Mouse (Mus musculus): ENCODE results near the gene Sh3bp2. TPM values are rescaled to one million over a fixed set of nuclear protein-coding genes. Genes with fewer than 3 reads are reported as not detected.
A peak's percentile ranks its signal among the peaks of the same experiment; 100 is the strongest.

Gene Sh3bp2
- total RNA-seq (2021): 1 to 10 TPM; 1.6 to 2.0 TPM
- long read RNA-seq, experiment 1: 0 reads
- long read RNA-seq, experiment 2: 0 reads

DNA sequence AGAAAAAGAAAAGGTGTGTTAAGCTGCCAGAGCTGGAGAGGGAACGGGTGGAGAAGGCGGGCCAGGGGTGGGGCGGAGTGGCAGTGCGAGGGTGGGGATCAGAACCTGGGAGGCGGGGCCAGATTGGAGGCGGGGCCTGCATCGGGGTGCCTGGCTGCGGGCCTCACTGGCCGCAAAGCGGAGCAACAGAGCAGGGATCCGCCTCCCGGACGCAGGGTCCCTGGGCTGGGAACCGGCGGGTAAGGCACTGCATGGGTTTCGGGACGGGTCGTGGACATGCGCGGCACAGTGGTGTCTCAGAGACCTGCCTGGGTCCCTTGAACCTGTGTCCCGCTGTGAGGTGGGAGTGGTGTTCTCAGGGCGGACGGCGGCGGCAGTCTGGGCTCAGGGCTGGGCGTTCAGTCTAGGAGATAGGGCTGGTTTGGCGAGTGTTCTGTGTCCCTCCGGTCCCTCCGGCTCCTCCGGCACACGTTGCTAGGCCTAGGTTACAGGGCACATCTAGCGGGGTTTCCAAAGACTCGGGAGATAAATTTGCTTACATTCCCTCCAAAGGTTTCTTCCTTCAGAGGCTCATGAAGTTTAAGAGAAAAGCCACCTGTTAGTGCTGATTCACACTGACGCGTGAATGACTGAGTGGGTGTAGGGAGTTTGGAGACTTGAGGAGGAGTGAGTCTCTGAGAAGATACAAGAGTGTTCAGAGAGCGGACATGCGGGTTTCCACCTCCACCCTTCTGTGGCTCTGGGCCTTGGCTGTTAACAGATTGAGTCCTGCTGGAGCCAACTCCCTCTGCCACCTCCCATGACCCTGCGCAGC, at the start of gene Sh3bp2:
TSS of gene Sh3bp2 (plus strand) at position 176 of the 814 bp plus-strand sequence.
- DNase-seq: peak; percentile 97
- intact Hi-C loops (cut with DNase I; ENCODE audit: low total_unique reads): no loop called here

DNA sequence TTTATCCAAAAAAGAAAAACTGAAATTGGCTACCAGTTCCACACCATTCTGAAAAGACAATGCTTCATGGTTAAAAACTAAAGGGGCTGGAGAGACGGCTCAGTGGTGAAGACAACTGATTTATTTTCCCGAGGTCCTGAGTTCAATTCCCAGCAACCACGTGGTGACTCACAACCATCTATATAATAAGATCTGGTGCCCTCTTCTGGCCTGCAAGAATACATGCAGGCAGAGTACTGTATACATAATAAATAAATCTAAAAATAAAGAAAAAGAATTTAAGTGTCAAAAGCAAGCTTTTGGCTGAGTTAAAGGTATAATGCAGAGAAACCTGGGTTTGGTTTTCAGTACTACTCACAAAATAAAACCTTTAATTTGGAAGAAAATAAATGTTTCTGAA, 44.7 kb upstream of the Sh3bp2 start:
- no peak for DNase-seq
- intact Hi-C loops (cut with DNase I; ENCODE audit: low total_unique reads): no loop called here

GRCm38 (mm10) chr5:34485731-34486130, 39.9 kb upstream of the Sh3bp2 start:
- intact Hi-C loops (cut with DNase I; ENCODE audit: low total_unique reads): no loop called here
- no peak for DNase-seq

DNA sequence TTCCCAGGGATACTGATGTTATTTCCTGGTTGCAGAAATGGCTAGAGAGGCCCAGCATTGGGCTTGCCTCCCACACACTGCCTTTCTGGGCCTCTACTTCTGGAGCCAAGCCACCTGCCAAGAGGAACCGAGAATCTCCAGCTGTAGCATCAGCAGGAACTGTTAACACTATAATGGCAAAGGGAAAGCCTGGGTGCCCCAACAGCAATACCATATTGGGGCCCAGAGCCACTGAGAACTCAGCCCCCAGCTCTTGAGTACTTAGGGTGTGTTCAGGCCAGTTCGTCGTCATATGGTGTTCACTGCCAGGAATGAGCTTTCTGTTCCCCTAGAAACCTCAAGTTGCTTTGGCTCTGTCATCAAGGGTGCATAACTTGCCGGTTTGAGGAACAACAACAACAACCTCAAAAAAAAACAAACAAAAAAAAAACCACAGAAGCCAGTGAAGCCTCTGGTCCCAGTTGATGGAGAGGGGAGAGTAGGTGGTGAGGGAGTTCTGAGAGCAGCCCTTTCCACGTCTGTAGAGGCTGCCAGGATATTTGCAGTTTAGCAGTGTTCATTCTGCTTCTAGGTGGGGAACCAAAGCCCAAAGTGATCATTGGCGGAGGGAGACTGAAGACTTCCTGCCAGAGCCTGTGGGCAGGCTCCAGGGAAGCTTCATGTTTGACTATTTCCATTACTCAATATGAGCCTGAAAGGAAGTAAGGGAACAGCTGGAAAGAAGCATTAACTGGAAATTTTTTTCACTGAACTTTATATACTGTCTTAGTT, 38.1 kb upstream of the Sh3bp2 start:
- intact Hi-C loops (cut with DNase I; ENCODE audit: low total_unique reads): no loop called here
- peak; percentile 53 for DNase-seq

- intact Hi-C loops (cut with DNase I; ENCODE audit: low total_unique reads): no loop called here
- DNase-seq: no peak
These were observed 36.8 kb upstream of the Sh3bp2 start for GRCm38 (mm10) chr5:34488741-34489417.

DNA sequence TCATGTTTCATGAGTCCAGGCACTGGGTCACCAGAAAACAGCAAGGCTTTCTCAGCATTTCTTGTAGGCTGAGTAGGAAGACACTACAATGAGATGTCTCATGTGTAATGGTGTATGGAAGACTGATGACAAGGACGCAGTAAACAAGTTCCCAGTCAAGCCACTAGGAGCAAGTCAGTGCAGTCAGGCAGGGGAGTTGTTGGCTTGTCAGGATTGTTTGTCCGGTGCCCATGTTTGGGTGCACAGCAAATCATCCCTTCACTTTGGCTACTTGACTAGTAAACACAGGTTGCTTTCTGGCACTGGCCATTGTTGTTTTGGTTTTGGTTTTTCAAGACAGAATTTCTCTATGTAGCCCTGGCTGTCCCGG, 36.2 kb upstream of the Sh3bp2 start:
- intact Hi-C loops (cut with DNase I; ENCODE audit: low total_unique reads): no loop called here

GRCm38 (mm10) chr5:34496745-34497144, 28.9 kb upstream of the Sh3bp2 start:
- intact Hi-C loops (cut with DNase I; ENCODE audit: low total_unique reads): no loop called here

More for the DNA sequence above, 36.2 kb upstream of the Sh3bp2 start:
- no peak for DNase-seq

GRCm38 (mm10) chr5:34500886-34501285, 24.8 kb upstream of the Sh3bp2 start:
- intact Hi-C loops (cut with DNase I; ENCODE audit: low total_unique reads): no loop called here
- no peak for DNase-seq

More at GRCm38 (mm10) chr5:34496745-34497144, 28.9 kb upstream of the Sh3bp2 start:
- no peak for DNase-seq

- no peak for DNase-seq
- intact Hi-C loops (cut with DNase I; ENCODE audit: low total_unique reads): no loop called here
These were observed 24.1 kb upstream of the Sh3bp2 start for GRCm38 (mm10) chr5:34501588-34501987.

DNA sequence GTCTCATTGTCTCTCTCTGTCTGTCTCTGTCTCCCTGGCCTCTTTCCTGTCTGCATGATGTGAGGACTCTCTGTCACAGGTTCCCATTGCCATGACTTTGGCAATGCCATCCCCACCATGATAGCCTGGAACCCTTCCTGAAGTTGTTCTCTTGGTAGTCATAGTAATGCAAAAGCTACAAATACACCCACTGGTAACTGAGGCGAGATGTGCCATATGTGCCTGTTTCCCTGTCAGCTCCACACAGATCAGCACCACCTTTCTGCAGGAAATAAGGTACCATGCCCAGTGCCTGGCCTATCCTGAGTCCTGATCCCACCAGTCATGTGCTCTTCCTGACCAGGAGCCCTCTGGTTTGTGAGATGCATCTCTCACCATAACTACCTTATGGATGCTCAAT, 23.2 kb upstream of the Sh3bp2 start:
- DNase-seq: no peak
- intact Hi-C loops (cut with DNase I; ENCODE audit: low total_unique reads): no loop called here

GRCm38 (mm10) chr5:34502821-34503220, 22.8 kb upstream of the Sh3bp2 start:
- intact Hi-C loops (cut with DNase I; ENCODE audit: low total_unique reads): no loop called here

DNA sequence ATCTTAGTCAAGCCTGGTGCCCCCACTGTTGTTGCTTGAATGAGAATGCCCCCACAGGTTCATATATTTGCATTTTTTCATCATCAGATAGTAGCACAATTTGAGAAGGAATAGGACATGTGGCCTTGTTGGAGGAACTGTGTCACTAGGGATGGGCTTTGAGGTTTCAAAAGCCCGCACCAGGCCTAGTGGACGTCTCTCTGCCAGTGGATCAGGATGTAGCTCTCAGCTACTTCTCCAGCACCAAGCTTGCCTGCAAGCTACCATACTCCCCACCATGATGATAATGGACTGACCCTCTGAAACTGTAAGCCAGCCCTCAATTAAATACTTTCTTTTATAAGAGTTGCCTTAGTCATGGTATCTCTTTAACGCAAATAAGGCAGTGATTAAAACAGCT, 13.2 kb upstream of the Sh3bp2 start:
- intact Hi-C loops (cut with DNase I; ENCODE audit: low total_unique reads): no loop called here

More at GRCm38 (mm10) chr5:34502821-34503220, 22.8 kb upstream of the Sh3bp2 start:
- DNase-seq: no peak

GRCm38 (mm10) chr5:34513466-34514217, 12.0 kb upstream of the Sh3bp2 start, which contains the start of gene Tnip2:
Gene Tnip2, minus strand, starts transcription at chr5:34513991.
- intact Hi-C loops (cut with DNase I; ENCODE audit: low total_unique reads): no loop called here
- peak; percentile 98 for DNase-seq

More for the DNA sequence above, 13.2 kb upstream of the Sh3bp2 start:
- no peak for DNase-seq

GRCm38 (mm10) chr5:34514218-34514566, 11.4 kb upstream of the Sh3bp2 start:
- DNase-seq: no peak
- intact Hi-C loops (cut with DNase I; ENCODE audit: low total_unique reads): no loop called here

- intact Hi-C loops (cut with DNase I; ENCODE audit: low total_unique reads): no loop called here
- no peak for DNase-seq
These were observed 10.5 kb upstream of the Sh3bp2 start for GRCm38 (mm10) chr5:34515096-34515495.

GRCm38 (mm10) chr5:34517913-34518312, 7.7 kb upstream of the Sh3bp2 start:
- intact Hi-C loops (cut with DNase I; ENCODE audit: low total_unique reads): loop anchor here (1.0 kb wide), 1 partner anchor 123 kb away; no protein-coding TSS in a partner anchor
- peak; percentile 75 for DNase-seq

DNA sequence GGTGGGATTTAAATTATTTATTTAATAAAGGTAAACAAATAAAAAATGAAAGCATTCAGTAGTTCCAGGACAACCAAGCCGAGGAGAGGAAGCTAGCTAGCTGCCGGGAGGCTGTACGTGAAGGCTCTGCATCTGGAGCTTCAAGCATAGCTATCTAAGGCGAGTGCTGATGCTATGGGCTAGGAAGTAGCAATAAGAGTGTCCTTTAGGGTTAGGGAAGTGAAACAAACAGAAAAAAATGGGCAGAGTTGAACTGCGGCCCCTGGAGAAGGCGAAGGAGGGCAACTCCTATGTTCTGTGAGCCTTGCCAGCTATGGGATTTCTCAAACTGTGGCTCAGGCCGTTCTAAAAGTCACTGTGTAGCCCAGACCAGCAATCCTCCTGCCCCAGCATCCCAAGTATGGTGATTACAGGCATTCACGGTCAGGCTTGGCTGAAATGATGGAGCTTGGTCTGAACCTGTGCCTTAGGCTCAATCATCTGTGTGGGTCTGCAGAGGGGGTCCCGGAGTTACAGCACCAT, 6.2 kb upstream of the Sh3bp2 start:
- no peak for DNase-seq
- intact Hi-C loops (cut with DNase I; ENCODE audit: low total_unique reads): no loop called here

- no peak for DNase-seq
- intact Hi-C loops (cut with DNase I; ENCODE audit: low total_unique reads): no loop called here
These were observed 5.0 kb upstream of the Sh3bp2 start for GRCm38 (mm10) chr5:34520458-34521209.

Measured in gastrocnemius, postnatal 14 days (tissue).